Comparison of ENCODE assay signal across 13 mouse cellular contexts in genomic region chr11:12415329-12415728, GRCm38 (mm10). TPM values are rescaled to one million over a fixed set of nuclear protein-coding genes. Genes with fewer than 3 reads are reported as not detected.
DNase-seq lines count a peak whose midpoint lies in the region; ATAC-seq and TF ChIP-seq lines count a peak whose summit lies in the region.
"Had no signal": no experiment of that assay in that cellular context is flagged by ENCODE, and none has a peak within 500 bp of the region (broad histone marks: within the 10 kb centered on the region; RNA-seq: fewer than 3 reads in every experiment).

No protein-coding gene starts in this region.

- WGBS in kidney, adult 2 months = 75% methylated on average over 3 of the region's 3 CpGs
- 5% methylated on average over 3 of the region's 3 CpGs for WGBS in forebrain, embryonic 16.5 days
- 4% methylated on average over 3 of the region's 3 CpGs for WGBS in midbrain, embryonic 16.5 days

- no peaks in the 10 kb centered on the region for H3K27me3 ChIP-seq in kidney, adult 2 months (replicated peaks; ENCODE audit: control insufficient read depth, insufficient read depth, low read length)
- no peaks in the 10 kb centered on the region for H3K27me3 ChIP-seq in forebrain, embryonic 16.5 days (replicated peaks; ENCODE audit: control insufficient read depth, insufficient read depth, low read length)
- no peaks in the 10 kb centered on the region for H3K27me3 ChIP-seq in midbrain, embryonic 16.5 days (ENCODE audit: control insufficient read depth, insufficient read depth, low read depth, low read length)
- H3K27me3 ChIP-seq: heart, embryonic 15.5 days; liver, embryonic 13.5 days; Patski had no signal

- H3K4me3 ChIP-seq in kidney, adult 2 months (ENCODE audit: insufficient read depth, low read depth, low read length) = no peak overlapping the region
- H3K4me3 ChIP-seq in forebrain, embryonic 16.5 days (replicated peaks; ENCODE audit: low read length) = no peak overlapping the region
- H3K4me3 ChIP-seq in midbrain, embryonic 16.5 days (ENCODE audit: low read depth, low read length) = no peak overlapping the region
- no peak overlapping the region for H3K4me3 ChIP-seq in left cerebral cortex, adult 2 months
- H3K4me3 ChIP-seq: erythroblast, embryonic 14.5 days; heart, embryonic 15.5 days; liver, embryonic 13.5 days had no signal

- peak; percentile 19 for DNase-seq in kidney, adult 2 months
- DNase-seq in kidney, adult 8-10 months = no peak
- DNase-seq in ZHBTc4 (ENCODE audit: low read depth, low spot score) = peak; percentile 70
- DNase-seq in heart, adult 9 months (ENCODE audit: low spot score in 2 of 2) = no peak
- no peak for DNase-seq in left cerebral cortex, adult 2 months (ENCODE audit: extremely low spot score in 1 of 2, low spot score in 2 of 2)
- DNase-seq: liver, embryonic 13.5 days; spleen, adult 18-20 months had no signal

- TF ChIP-seq CTCF in kidney, adult 2 months (conservative IDR thresholded peaks at IDR 0.05; ENCODE audit: insufficient read depth, insufficient read length, low read depth, low read length) = no peak
- no peak for TF ChIP-seq CTCF in left cerebral cortex, adult 2 months (IDR thresholded peaks at IDR 0.05)

- no peak overlapping the region for H3K4me2 ChIP-seq in forebrain, embryonic 16.5 days (ENCODE audit: low read length)
- H3K4me2 ChIP-seq in midbrain, embryonic 16.5 days (ENCODE audit: low read length) = peak overlapping the region; percentile 24; the same call in 1 of the 2 replicates
- H3K4me2 ChIP-seq: heart, embryonic 15.5 days; liver, embryonic 13.5 days had no signal

- intact Hi-C loops in left cerebral cortex, adult 2 months (cut with DNase I) = no loop called here

- no peaks in the 10 kb centered on the region for H3K36me3 ChIP-seq in kidney, adult 2 months (ENCODE audit: control insufficient read depth, insufficient read depth, low read length)
- no peaks in the 10 kb centered on the region for H3K36me3 ChIP-seq in forebrain, embryonic 16.5 days (ENCODE audit: control insufficient read depth, insufficient read depth)
- no peaks in the 10 kb centered on the region for H3K36me3 ChIP-seq in midbrain, embryonic 16.5 days (ENCODE audit: control insufficient read depth, insufficient read depth, low read length)
- H3K36me3 ChIP-seq: heart, embryonic 15.5 days; liver, embryonic 13.5 days had no signal

- no peak for TF ChIP-seq POLR2A in kidney, adult 2 months (IDR thresholded peaks at IDR 0.05; ENCODE audit: low read depth, low read length)

- H3K9me3 ChIP-seq in forebrain, embryonic 16.5 days (ENCODE audit: control insufficient read depth, low read length) = no peaks in the 10 kb centered on the region
- H3K9me3 ChIP-seq in midbrain, embryonic 16.5 days (replicated peaks; ENCODE audit: control insufficient read depth, low read length, poor library complexity, severe bottlenecking) = no peaks in the 10 kb centered on the region
- H3K9me3 ChIP-seq: heart, embryonic 15.5 days; liver, embryonic 13.5 days had no signal

- H3K27ac ChIP-seq in kidney, adult 2 months (ENCODE audit: insufficient read depth, low read depth, low read length) = no peak overlapping the region
- H3K27ac ChIP-seq in forebrain, embryonic 16.5 days (ENCODE audit: low read length) = no peak overlapping the region; the same call in 1 of the 2 replicates
- H3K27ac ChIP-seq in midbrain, embryonic 16.5 days (ENCODE audit: low read length) = peak overlapping the region; percentile 82
- H3K27ac ChIP-seq in left cerebral cortex, adult 2 months = no peak overlapping the region
- H3K27ac ChIP-seq: heart, embryonic 15.5 days; liver, embryonic 13.5 days had no signal

- ATAC-seq in forebrain, embryonic 16.5 days = peak; percentile 90
- ATAC-seq in midbrain, embryonic 16.5 days = peak; percentile 97
- ATAC-seq in activated CD4-positive, CD25-positive, alpha-beta regulatory T cell, adult 4 months = no peak
- ATAC-seq: Patski had no signal

- no peaks in the 10 kb centered on the region; the same call in 1 of the 2 replicates for H3K4me1 ChIP-seq in kidney, adult 2 months (ENCODE audit: control insufficient read depth, insufficient read depth, low read length)
- peaks cover 9% of the 10 kb centered on the region for H3K4me1 ChIP-seq in forebrain, embryonic 16.5 days (replicated peaks; ENCODE audit: control insufficient read depth, insufficient read depth, low read length)
- H3K4me1 ChIP-seq in midbrain, embryonic 16.5 days (ENCODE audit: control insufficient read depth, insufficient read depth, low read length) = peaks cover 15% of the 10 kb centered on the region
- H3K4me1 ChIP-seq: liver, embryonic 13.5 days had no signal

- no peak overlapping the region for H3K9ac ChIP-seq in forebrain, embryonic 16.5 days (replicated peaks; ENCODE audit: low read depth, low read length)
- H3K9ac ChIP-seq in midbrain, embryonic 16.5 days (ENCODE audit: low read depth, low read length) = no peak overlapping the region
- H3K9ac ChIP-seq: heart, embryonic 15.5 days; liver, embryonic 13.5 days had no signal

RNA-seq across cellular contexts. Expression of gene Cobl, which starts 49.4 kb away (rescaled TPM):
- polyA plus RNA-seq in kidney, adult 2 months (2012; rRNA removed) = 15.1 and 18.0 TPM in 2 replicates
- polyA plus RNA-seq in forebrain, embryonic 16.5 days (2015; fragmentation: Nextera tagmentation; extraction: Ambion mirVana) = 5.4 and 8.4 TPM in 2 replicates
- 18.3 and 21.1 TPM in 2 replicates for polyA plus RNA-seq in midbrain, embryonic 16.5 days (2015; fragmentation: Nextera tagmentation; extraction: Ambion mirVana)
- polyA plus RNA-seq in activated CD4-positive, CD25-positive, alpha-beta regulatory T cell, adult 4 months (2017; shearing (Covaris generic)) = not detected
- total RNA-seq in left cerebral cortex, adult 2 months (2021) = 100 to 1,000 TPM; 130 to 137 TPM

Comparison
In these comparisons a context has a peak if more than half of its experiments do, and no peak if none do; other contexts are left out.
1. DNase-seq: peak in kidney, adult 2 months (single experiment) and ZHBTc4 (single experiment); none in kidney, adult 8-10 months (0 of 2), heart, adult 9 months (0 of 2) and left cerebral cortex, adult 2 months (0 of 2).